Mouse (Mus musculus) thymus, postnatal 4 days (tissue): ENCODE data around the gene Trhde.

Experiments
- DNase-seq: peaks from one replicate; pipeline ENCODE4 v3.0.0; 2021

Trhde gene

DNA sequence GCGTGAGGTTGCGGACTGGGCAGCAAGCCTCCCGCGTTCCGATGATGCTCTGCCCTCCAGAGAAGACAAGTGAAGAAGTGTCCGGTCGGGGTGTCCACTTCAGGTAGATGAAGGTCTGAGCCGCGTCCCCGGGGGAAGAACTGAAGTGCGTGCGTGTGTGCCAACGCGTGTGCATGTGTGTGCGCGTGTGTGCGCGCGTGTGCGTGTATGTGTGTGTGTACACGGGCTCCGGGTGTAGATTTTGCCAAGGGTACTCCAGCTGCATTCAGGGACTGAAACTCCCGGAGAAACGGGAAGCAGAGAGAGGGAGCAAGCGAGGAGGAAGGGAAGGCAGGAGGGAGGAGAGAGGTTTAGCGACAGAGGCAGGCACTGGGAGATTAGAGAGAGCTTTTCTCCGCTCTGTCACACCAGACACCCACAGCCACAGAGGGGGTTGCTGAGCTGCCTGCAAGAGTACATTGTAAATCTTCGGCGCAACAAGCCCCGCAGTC is at the start of gene Trhde:
Gene Trhde, minus strand, starts transcription at position 147 of the 491 bp plus-strand sequence.
- no peak for DNase-seq

- no peak for DNase-seq
Measured at GRCm38 (mm10) chr10:114841966-114842365, 39.9 kb upstream of the Trhde start.

- DNase-seq: no peak
Measured at GRCm38 (mm10) chr10:114841440-114841839, 39.3 kb upstream of the Trhde start.

GRCm38 (mm10) chr10:114831313-114831712 is 29.2 kb upstream of the Trhde start:
- DNase-seq: no peak

GRCm38 (mm10) chr10:114808799-114809198 is 6.7 kb upstream of the Trhde start:
- DNase-seq: no peak

DNA sequence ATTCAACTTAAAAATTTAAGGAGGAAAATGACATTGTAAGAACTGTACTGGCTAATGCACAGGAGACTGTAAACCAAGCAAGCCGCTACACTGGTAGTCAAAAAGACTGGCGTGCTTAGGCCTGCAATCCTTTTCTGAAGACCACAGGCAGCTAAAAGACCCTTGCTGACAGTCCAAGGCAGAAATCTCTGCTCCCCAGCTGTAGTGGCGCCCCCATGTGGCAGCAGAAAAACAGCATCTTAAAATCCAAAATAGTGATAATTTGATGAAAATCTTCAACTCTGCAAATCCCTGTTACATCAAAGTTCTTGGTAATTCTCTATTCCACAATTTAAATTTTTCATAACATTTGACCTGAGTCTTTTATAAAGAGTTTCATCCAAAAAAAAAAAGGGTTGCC is 3.8 kb upstream of the Trhde start:
- DNase-seq: no peak

DNA sequence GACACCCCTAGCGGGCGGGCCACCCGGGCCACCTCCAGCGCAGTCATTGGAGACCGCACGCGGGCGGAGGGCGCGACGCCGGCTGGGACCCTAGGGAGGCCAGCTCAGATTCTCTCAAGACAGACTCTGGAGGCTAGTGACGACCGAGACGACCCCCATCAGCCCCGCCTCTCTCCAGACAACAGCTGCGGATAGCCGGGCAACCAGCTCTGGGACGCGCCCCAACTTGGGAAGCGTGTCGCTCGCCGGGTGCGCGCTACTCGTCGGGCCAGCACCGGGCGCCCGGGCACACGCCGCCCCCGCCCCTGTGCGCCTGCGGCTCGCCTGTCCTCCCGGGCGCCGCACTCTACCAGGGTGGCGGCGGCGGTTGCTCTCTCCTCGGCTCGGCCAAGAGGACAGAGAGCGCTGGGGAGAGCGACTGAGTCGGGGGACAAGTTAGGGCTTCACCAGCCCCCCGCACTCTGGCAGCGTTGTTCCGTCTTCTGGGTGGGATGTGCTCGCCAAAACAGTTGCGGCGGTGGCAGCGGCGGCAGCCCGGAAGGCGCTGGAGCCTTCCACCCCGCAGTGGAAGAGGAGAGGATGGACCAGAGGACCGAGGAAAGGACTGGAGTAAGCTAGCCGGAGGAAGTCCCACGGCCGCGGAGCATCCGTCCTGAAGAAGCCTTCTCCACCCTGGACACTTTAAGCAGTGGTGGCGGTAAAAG is 498 bp downstream of the Trhde start:
- peak; percentile 8 for DNase-seq

- DNase-seq: no peak
Measured at GRCm38 (mm10) chr10:114800331-114801304, 1.5 kb downstream of the Trhde start.

DNA sequence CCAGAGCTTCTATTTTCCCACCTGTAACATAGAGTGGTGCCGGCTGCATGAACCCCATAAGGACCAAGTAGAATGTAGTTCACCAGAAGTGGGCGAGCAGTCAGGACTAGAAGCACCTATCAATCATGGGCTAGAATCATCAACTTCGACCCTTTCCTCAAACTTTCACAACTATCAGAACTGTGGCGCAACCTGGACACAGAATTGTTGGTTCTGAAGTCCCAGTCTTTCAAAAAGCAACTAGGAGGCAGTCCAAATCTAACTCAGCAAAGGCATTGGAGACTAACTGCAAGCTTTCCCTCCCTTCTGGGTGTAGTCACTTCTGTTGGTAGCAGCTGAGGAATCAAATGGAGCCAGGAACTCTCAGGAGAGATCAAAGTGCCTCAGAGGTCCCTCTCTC is 2.6 kb downstream of the Trhde start:
- DNase-seq: no peak

DNA sequence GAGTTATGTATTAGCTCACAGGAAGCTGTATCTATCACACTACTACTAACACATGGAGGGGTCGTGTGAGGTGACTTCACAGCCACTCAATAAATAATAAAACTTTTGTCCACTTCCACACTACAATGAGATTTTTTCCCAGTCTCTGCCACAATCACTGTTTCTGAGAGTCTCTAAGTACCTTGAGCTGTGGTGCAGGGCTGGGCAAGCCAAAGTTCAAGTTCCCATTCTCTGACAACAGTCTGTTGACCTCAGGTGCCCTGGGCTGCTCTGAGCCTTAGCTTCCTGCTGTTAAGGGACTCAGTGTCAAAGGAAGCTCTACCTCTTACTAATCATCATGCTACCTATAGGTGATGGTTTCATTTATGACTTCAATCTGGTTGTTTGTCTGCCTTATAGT is 3.3 kb downstream of the Trhde start:
- no peak for DNase-seq

DNA sequence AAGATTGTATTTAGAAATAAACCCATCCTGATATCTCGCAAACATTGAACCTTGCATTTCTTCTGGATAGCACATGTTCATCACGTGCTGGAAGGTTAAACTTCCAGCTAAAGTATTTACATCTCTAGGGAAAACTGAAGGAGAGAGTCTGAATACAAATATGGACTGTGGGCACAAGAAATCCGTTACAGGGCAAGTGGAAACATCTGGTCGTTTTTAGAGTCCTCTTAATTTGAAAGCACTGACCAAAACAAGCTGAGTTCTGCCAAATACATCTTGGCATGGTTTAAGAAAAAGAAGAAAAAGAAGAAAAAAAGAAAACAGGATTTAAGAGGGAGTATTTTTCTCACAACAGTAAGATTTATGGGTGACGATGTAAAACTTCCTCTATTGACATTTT is 3.9 kb downstream of the Trhde start:
- DNase-seq: no peak

GRCm38 (mm10) chr10:114797664-114798063 is 4.4 kb downstream of the Trhde start:
- DNase-seq: no peak

- no peak for DNase-seq
Measured at GRCm38 (mm10) chr10:114796872-114797271, 5.2 kb downstream of the Trhde start.

- no peak for DNase-seq
Measured at GRCm38 (mm10) chr10:114794214-114794613, 7.9 kb downstream of the Trhde start.

DNA sequence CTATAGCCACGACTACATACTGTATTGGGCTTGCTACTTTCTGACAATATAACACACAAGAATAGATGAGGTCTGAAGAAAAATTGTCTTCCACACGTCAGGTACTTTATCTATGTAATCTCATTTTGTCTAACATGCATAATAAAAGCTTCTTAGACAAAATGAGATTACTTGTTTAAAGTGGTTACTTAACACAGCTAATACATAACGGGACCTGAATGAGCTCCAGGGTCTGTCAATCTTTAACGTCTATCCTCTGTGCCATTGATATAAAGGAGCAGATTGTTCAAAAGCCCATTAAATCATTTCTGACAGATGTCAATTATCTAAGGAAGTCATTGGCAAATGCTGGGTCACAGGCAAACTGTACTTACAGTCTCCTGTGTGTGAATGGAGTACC is 36.2 kb downstream of the Trhde start:
- DNase-seq: no peak

- no peak for DNase-seq
Measured at GRCm38 (mm10) chr10:114762125-114762524, 40.0 kb downstream of the Trhde start.

DNA sequence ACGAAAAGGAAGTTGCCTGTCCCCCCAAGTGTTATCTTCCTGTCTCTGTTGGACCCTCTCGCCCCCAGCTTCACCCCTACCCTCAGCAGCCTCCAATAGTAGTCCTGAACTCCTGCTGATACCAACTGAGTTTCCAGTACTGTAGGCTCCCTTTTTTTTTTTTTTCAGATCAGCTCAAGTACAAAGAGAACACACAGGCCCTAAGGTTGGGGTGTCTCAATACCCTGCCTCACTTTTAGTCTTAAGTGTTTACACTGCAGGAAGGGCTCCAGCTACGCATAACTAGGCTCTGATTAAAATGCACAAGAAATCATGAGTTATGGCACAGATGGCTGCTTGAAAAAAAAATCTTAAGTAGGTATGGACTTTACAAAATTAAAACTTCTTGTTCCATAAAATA is 42.9 kb downstream of the Trhde start:
- no peak for DNase-seq

DNA sequence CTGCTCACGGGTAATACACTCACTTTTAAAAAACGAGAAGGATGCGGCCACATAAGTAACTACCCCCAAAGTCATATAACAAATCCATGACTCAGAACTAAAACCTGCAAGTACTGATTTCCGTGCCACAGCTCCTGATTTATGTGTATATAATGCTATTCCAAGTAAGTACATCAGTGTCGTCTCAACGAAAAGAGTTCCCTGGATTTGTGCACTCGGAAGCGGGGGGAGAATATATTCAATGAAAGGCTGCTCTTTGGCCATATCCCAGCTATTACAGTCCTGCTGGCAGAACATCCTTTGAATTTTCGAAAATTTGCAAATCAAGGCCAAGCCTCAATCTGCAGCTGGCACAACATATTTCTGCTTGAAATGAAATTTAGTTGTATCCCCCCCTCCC is 43.5 kb downstream of the Trhde start:
- no peak for DNase-seq

- no peak for DNase-seq
Measured at GRCm38 (mm10) chr10:114742755-114743705, 59.1 kb downstream of the Trhde start.

- DNase-seq: no peak
Measured at GRCm38 (mm10) chr10:114739916-114740315, 62.2 kb downstream of the Trhde start.

GRCm38 (mm10) chr10:114737581-114737980 is 64.5 kb downstream of the Trhde start:
- DNase-seq: no peak

GRCm38 (mm10) chr10:114736377-114736776 is 65.7 kb downstream of the Trhde start:
- no peak for DNase-seq

- no peak for DNase-seq
Measured at GRCm38 (mm10) chr10:114735678-114736077, 66.4 kb downstream of the Trhde start.
